Mouse (Mus musculus): ENCODE measurements around the gene Best3.
A peak's percentile ranks its signal among the peaks of the same experiment; 100 is the strongest.

The Best3 gene

DNA sequence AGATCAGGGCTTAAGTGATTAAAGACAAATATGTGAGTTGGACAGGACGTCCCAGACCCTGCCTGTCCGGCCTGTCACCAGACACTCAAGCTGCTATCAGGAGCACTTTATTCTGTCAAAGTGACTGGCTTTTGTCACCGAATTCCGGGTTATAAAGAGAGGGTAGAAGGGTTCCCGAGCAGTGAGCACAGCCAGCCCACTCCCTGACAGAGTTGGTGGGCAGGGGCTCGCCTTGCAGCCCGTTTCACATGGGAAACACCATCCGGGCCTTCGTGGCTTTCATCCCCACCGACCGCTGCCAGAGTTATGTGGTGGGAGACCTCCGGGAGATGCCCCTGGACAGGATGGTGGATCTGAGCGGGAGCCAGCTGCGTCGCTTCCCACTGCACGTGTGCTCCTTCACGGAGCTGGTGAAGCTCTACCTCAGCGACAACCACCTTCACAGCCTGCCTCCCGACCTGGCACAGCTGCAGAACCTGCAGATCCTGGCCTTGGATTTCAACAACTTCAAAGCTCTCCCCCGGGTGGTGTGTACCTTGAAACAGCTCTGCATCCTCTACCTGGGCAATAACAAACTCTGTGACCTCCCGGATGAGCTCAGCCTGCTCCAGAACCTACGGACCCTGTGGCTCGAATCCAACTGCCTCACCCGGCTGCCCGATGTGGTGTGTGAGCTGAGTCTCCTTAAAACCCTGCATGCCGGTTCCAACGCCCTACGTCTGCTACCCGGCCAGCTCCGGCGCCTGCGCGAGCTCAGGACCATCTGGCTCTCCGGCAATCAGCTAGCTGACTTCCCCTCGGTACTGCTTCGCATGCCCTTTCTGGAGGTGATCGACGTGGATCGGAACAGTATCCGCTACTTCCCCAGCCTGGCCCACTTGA, 59.3 kb downstream of the Best3 start, which contains the start of gene Lrrc10:
TSS of gene Lrrc10 (plus strand) at position 167 of the 882 bp plus-strand sequence.
- TF ChIP-seq GATA4 (IDR thresholded peaks at IDR 0.05; ENCODE audit: insufficient replicate concordance, low read length) = no peak

DNA sequence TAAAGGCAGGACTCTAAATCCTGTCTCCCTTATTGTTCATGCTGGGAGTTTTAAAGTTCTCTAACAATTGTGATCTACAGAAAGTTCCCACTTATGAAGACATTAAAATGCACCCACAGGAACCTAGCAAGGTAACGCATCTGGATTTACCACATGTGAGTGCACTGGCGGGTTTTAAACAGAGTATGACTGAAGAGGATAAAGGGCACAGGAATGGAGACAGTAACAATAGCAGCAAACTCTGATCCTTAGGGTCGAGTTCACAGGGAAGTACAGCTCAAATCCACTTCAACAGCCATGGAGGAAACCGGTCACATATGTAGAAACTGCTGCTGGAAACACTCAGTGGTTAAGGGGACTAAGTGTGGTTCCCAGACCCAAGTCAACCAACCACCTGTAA, 63.1 kb downstream of the Best3 start:
- TF ChIP-seq GATA4 (IDR thresholded peaks at IDR 0.05; ENCODE audit: insufficient replicate concordance, low read length) = no peak

DNA sequence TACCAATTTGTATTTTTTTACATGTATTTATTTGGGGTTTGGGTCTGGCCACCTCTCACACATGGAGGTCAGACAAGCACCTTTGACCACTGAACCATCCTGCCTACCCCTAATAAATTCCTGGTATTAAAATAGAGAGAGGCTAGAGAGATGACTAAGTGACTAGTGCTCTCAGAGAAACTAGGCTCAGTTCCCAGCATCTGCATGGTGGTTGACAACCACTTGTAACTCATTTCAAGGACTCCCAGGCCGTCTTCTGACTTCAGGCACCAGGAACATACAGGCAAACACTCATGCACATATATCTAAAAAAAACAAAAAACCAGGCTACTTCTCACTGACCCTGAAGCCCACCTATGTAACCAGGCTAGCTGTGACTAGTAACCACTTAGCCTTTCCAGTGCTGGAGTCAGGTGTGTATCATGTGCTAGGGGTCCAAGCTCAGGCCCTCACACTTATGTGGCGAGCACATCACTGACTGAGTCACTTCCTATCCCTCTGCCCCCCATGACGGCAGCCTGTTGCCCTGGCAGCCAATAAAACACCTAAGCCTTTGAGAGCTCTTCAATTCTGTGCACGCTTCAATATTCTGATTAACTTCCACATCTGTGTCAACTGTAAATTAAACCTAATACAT, 64.0 kb downstream of the Best3 start:
- no peak for TF ChIP-seq GATA4 (IDR thresholded peaks at IDR 0.05; ENCODE audit: insufficient replicate concordance, low read length)

DNA sequence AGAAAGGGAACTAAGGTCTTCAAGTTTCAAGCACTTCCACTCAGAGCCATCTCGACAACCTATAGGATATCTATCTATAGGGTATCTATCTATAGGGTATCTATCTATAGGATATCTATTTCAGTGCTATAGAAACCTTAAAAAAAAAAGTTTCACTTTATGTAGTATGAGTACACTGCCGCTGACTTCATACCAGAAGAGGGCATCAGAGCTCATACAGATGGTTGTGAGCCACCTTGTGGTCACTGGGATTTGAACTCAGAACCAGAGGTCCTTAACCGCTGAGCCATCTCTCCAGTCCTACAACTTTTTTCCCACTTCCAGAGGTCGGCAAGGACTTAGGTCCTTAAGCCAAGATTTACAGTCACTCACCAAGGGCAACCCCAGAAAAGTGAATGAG, 69.6 kb downstream of the Best3 start:
- TF ChIP-seq GATA4 (IDR thresholded peaks at IDR 0.05; ENCODE audit: insufficient replicate concordance, low read length) = no peak

DNA sequence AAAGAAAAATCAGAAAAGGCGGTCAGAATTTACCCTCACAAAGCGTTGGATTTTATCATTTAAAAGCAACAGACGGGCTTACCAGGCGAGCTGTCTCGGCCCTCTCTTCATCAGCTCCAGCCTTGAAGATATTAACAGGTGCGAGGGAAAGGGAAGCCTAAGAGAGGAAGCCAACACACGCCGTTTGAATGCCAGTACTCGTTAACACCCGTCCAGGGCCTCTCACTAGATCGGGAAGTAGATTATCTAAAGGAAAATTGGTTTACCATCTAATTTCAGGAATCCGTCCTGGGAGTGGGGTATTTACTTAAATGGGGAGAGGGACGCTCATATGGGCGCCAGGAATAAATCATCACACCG, 76.8 kb downstream of the Best3 start:
- no peak for TF ChIP-seq GATA4 (IDR thresholded peaks at IDR 0.05; ENCODE audit: insufficient replicate concordance, low read length)

DNA sequence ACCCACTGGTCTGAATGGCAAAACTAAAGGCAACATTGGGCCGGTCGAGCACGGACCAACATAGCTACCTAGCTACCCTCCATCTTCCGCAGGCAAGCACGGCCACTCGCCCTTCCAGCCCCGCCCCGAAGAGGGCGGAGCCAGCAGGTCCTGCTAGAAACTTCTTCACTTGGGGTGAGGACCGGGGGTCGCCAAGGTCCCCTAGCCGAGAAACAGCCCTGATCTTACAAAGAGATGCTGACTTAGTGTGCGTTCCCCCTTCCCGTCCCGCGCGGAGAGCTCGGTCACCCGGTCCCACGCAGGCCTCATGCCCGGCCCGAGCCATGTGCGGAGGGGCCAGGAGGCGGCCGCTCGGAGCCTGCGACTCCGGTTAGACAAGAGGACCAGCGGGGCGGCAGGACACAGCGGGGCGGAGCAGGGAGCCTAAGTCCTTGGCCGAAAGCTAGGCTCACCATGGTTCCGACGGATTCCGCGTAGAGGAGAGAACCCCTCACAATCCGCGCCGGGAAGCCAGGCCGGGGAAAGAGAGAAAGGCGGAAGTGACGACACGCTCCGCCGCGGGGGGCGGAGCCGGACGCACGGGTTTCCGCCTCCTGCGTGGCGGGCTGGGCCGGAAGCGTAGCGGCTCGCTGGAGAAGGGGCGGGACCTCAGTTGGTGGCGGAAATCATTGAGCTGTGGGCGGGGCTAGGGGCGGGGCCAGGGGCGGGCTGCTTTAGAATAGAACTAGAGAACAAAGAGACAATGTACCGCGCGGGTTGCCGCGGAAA, 77.3 kb downstream of the Best3 start, which contains the start of gene Cct2:
TSS of gene Cct2 (minus strand) at position 561 of the 768 bp plus-strand sequence.
- peak; percentile 27; the same call in 1 of the 2 replicates for TF ChIP-seq GATA4 (IDR thresholded peaks at IDR 0.05; ENCODE audit: insufficient replicate concordance, low read length)

DNA sequence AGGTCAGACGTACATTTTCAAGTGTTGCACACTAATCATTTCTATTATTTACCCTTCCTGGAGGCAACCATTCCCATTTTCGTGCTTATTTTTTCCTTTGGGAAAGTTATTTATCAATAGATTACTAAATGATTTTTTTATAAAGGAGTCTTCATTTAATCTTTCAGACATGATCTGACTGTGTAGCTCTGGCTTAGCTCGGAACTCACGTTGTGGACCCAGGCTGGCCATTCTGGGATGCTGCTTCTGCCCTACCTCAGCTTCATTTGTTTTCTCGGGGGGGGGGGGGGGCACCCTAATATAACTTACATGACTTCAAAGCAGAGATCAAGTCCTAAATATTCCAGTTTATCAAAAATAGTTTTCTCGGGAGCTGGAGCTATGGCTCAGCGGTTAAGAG, 78.0 kb downstream of the Best3 start:
- no peak for TF ChIP-seq GATA4 (IDR thresholded peaks at IDR 0.05; ENCODE audit: insufficient replicate concordance, low read length)

DNA sequence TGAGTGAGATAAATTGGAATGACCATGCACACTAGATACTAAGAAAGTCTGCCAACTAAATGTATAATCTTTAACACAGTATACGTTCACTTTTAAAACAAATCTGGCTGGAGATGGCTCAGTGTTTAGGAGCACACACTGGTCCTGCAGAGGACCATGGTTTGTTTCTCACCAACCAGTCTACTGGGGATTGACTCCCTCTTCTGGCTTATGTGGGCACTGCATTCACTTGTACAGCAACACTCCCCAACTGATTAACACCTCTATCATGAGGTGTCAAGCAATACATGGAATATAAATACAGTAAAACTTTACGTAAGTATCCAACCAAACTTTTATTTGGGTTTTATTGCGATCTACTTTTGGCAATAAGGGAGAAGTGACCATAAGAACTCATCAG, 83.0 kb downstream of the Best3 start:
- no peak for TF ChIP-seq GATA4 (IDR thresholded peaks at IDR 0.05; ENCODE audit: insufficient replicate concordance, low read length)

DNA sequence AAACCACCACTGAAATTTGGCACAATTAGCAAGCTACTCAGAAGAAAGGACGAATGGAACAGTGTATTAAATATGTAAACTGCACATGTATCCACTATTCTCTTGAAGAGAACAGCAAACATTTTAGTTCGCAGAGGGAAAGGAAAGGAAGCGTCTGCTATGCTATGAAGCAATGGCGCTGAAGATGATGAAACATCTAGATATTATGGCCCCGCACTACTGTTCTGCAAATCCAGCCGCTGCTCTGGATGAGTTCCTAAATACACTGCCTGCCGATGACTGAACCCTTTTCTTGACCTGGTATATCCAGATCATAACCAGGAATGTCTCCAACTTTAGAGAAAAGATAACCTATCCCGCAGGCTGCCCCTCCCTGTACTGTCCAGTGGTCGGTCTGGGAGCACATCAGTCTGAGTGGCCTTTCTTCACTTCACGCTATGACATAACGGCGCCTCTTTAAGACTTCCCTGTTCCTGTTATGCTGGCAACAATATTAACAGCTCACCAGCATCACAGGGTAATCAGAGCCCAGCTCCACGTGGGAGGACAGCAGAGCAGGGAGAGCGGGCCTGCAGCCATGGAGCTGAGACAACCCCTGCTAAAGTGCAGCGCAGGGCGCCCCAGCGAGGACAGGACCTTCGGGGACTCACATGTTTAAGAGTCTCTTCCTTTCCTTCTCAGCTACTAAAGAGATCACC, 86.2 kb downstream of the Best3 start:
- no peak for TF ChIP-seq GATA4 (IDR thresholded peaks at IDR 0.05; ENCODE audit: insufficient replicate concordance, low read length)

DNA sequence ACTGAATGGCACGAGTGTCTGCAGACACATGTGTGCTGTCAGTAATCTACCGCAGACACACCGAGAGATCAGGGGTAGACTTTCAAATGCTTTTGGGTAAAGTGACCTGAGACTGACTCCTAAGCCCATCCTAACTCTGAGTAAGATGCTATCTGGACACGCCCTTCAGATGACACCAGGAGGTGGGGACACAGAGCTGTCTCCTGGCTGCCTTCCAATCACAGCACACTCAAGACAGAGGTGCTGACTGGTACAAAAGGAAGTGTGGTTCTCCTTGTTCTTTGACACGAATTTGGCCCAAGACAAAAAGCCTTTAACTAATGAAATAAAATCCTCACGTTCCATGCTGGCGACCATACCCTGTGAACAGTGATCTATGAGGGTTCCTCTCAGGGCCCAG, 87.1 kb downstream of the Best3 start:
- no peak for TF ChIP-seq GATA4 (IDR thresholded peaks at IDR 0.05; ENCODE audit: insufficient replicate concordance, low read length)
